ENCODE assay signal across 8 mouse cellular contexts in the genomic region with DNA sequence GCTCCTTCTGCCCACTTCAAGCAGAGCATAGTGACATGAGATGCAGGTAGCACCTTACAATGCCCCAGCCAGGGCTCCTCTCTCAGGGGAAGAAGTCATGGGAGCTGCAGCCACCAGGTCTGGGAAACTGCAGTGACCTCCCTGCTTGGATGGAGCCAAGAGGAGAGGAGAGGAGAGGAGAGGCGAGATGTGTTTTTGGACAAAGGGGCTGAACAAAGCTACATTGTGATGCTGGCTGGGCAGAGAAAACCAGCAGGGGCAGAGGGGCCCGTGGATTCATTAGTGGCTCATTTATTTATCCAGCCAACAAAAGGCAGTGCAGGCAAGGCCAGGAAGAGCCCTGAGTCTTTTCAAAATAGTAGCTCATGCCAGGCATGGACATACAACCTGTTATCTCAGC. TPM values are rescaled to one million over a fixed set of nuclear protein-coding genes. Genes with fewer than 3 reads are reported as not detected.
DNase-seq lines count a peak whose midpoint lies in the region; ATAC-seq and TF ChIP-seq lines count a peak whose summit lies in the region.

No protein-coding gene starts in this region.

- H3K4me3 ChIP-seq in cerebellum, adult 2 months (replicated peaks; ENCODE audit: insufficient read depth, low read depth, low read length) = no peak overlapping the region
- no peak overlapping the region for H3K4me3 ChIP-seq in lung, embryonic 16.5 days (ENCODE audit: low read length)
- H3K4me3 ChIP-seq in intestine, embryonic 16.5 days (ENCODE audit: low read length) = no peak overlapping the region
- H3K4me3 ChIP-seq in stomach, embryonic 14.5 days (ENCODE audit: low read depth, low read length) = no peak overlapping the region

- no peaks in the 10 kb centered on the region for H3K4me1 ChIP-seq in cerebellum, adult 2 months (ENCODE audit: control insufficient read depth, insufficient read depth, low read length)
- peaks cover 57% of the 10 kb centered on the region for H3K4me1 ChIP-seq in lung, embryonic 16.5 days (replicated peaks; ENCODE audit: control insufficient read depth, insufficient read depth, low read length)
- peaks cover 56% of the 10 kb centered on the region for H3K4me1 ChIP-seq in intestine, embryonic 16.5 days (ENCODE audit: control insufficient read depth, insufficient read depth, low read length)
- peaks cover 39% of the 10 kb centered on the region for H3K4me1 ChIP-seq in stomach, embryonic 14.5 days (ENCODE audit: control insufficient read depth, insufficient read depth, low read length)

- H3K4me2 ChIP-seq in lung, embryonic 16.5 days (ENCODE audit: low read depth, low read length) = no peak overlapping the region
- H3K4me2 ChIP-seq in intestine, embryonic 16.5 days (ENCODE audit: low read depth, low read length) = no peak overlapping the region
- no peak overlapping the region for H3K4me2 ChIP-seq in stomach, embryonic 14.5 days (replicated peaks; ENCODE audit: low read depth, low read length)

- 31% methylated on average over 2 of the region's 2 CpGs for WGBS in cerebellum, adult 2 months
- WGBS in lung, embryonic 16.5 days = 31% methylated on average over 2 of the region's 2 CpGs
- 49% methylated on average over 2 of the region's 2 CpGs for WGBS in intestine, embryonic 16.5 days
- WGBS in stomach, embryonic 14.5 days = 37% methylated on average over 2 of the region's 2 CpGs

- DNase-seq in cerebellum, adult 2 months = peak in 1 of 2 experiments; percentile 20
- DNase-seq in cerebellum, postnatal 14 days = no peak
- no peak for DNase-seq in lung, adult 18-20 months
- DNase-seq in frontal cortex, adult 2 months (ENCODE audit: extremely low spot score in 1 of 2, low spot score in 1 of 2) = no peak
- DNase-seq in spleen, adult 18-20 months = no peak

- H3K27ac ChIP-seq in cerebellum, adult 2 months (ENCODE audit: insufficient read depth, low read length) = peak overlapping the region; percentile 17; the same call in 1 of the 2 replicates
- peak overlapping the region; percentile 96 for H3K27ac ChIP-seq in lung, embryonic 16.5 days (ENCODE audit: low read length)
- H3K27ac ChIP-seq in intestine, embryonic 16.5 days (ENCODE audit: low read length) = peak overlapping the region; percentile 89
- peak overlapping the region; percentile 88 for H3K27ac ChIP-seq in stomach, embryonic 14.5 days (ENCODE audit: low read length)

- H3K27me3 ChIP-seq in cerebellum, adult 2 months (ENCODE audit: control insufficient read depth, insufficient read depth, low read length) = no peaks in the 10 kb centered on the region
- no peaks in the 10 kb centered on the region for H3K27me3 ChIP-seq in lung, embryonic 16.5 days (ENCODE audit: control insufficient read depth, insufficient read depth, low read depth, low read length)
- no peaks in the 10 kb centered on the region for H3K27me3 ChIP-seq in intestine, embryonic 16.5 days (replicated peaks; ENCODE audit: control insufficient read depth, insufficient read depth, low read length)
- no peaks in the 10 kb centered on the region for H3K27me3 ChIP-seq in stomach, embryonic 14.5 days (ENCODE audit: control insufficient read depth, insufficient read depth, low read length)

- ATAC-seq in lung, embryonic 16.5 days (ENCODE audit: low read depth) = no peak
- no peak for ATAC-seq in intestine, embryonic 16.5 days
- ATAC-seq in stomach, embryonic 14.5 days (ENCODE audit: insufficient number of reproducible peaks, insufficient read depth, low FRiP score, low read depth) = no peak

- no peak for TF ChIP-seq POLR2A in cerebellum, adult 2 months (IDR thresholded peaks at IDR 0.05; ENCODE audit: borderline replicate concordance, insufficient read depth, low read length)

- H3K9me3 ChIP-seq in lung, embryonic 16.5 days (ENCODE audit: control insufficient read depth, low read length) = no peaks in the 10 kb centered on the region
- no peaks in the 10 kb centered on the region for H3K9me3 ChIP-seq in intestine, embryonic 16.5 days (ENCODE audit: control insufficient read depth, low read length)
- H3K9me3 ChIP-seq in stomach, embryonic 14.5 days (ENCODE audit: control insufficient read depth, low read depth, low read length) = no peaks in the 10 kb centered on the region

- no peak for TF ChIP-seq CTCF in cerebellum, adult 2 months (IDR thresholded peaks at IDR 0.05; ENCODE audit: borderline replicate concordance, insufficient read depth, low read depth, low read length)

- H3K36me3 ChIP-seq in lung, embryonic 16.5 days (ENCODE audit: control insufficient read depth, insufficient read depth, low read length) = no peaks in the 10 kb centered on the region
- no peaks in the 10 kb centered on the region for H3K36me3 ChIP-seq in intestine, embryonic 16.5 days (ENCODE audit: control insufficient read depth, insufficient read depth, low read length)
- H3K36me3 ChIP-seq in stomach, embryonic 14.5 days (ENCODE audit: control insufficient read depth, insufficient read depth, low read length) = no peaks in the 10 kb centered on the region

- peak overlapping the region; percentile 35; the same call in 1 of the 2 replicates for H3K9ac ChIP-seq in lung, embryonic 16.5 days (ENCODE audit: low read length)
- H3K9ac ChIP-seq in intestine, embryonic 16.5 days (ENCODE audit: low read depth, low read length) = no peak overlapping the region
- no peak overlapping the region for H3K9ac ChIP-seq in stomach, embryonic 14.5 days (replicated peaks; ENCODE audit: low read depth, low read length)

RNA-seq across cellular contexts. Expression of gene Ksr1, which starts 50.5 kb away (rescaled TPM):
- 22.4 and 23.2 TPM in 2 replicates for polyA plus RNA-seq in cerebellum, adult 2 months (2012; rRNA removed)
- polyA plus RNA-seq in lung, embryonic 16.5 days (2015; fragmentation: Nextera tagmentation; extraction: Ambion mirVana) = 3.3 and 3.7 TPM in 2 replicates
- polyA plus RNA-seq in intestine, embryonic 16.5 days (2015; fragmentation: Nextera tagmentation; extraction: Ambion mirVana) = 4.1 and 4.6 TPM in 2 replicates
- polyA plus RNA-seq in stomach, embryonic 14.5 days (2014; fragmentation: Nextera tagmentation; extraction: Ambion mirVana) = 3.6 and 3.8 TPM in 2 replicates
- 47.0 and 55.7 TPM in 2 replicates for polyA plus RNA-seq in frontal cortex, adult 2 months (2012; rRNA removed)

Comparison
In these comparisons a context has a peak if more than half of its experiments do, and no peak if none do; other contexts are left out.
1. H3K27ac ChIP-seq: peak in every context shown above with its lines; median percentile 96 in lung, embryonic 16.5 days; 89 in intestine, embryonic 16.5 days; 88 in stomach, embryonic 14.5 days; 17 in cerebellum, adult 2 months.